Mouse (Mus musculus) limb, embryonic 12.5 days (tissue): Measurements from ENCODE around the gene Nptxr. TPM values are rescaled to one million over a fixed set of nuclear protein-coding genes. Genes with fewer than 3 reads are reported as not detected.

ENCODE experiments used
- ATAC-seq: fragments of 200-750 bp; cut with Nextera tagmentation; 2 replicates; pipeline ENCODE4 v1.8.0; 2017; ENCODE audit warnings: low read depth, moderate TSS enrichment; ENCODE audit not compliant: insufficient number of reproducible peaks, insufficient read depth, low FRiP score, low TSS enrichment
- H3K27ac ChIP-seq: fragments of 300-500 bp; sonication (generic); 2 replicates; pipeline ENCODE4 v1.5.1; 2016; ENCODE audit warnings: mild to moderate bottlenecking, moderate library complexity
- H3K27me3 ChIP-seq: fragments of 300-500 bp; sonication (generic); 2 replicates; pipeline ENCODE4 v1.6.1; 2016; ENCODE audit warnings: mild to moderate bottlenecking, moderate library complexity
- H3K36me3 ChIP-seq: fragments of 300-500 bp; sonication (generic); 2 replicates; pipeline ENCODE4 v1.6.1; 2016; ENCODE audit warnings: mild to moderate bottlenecking, moderate library complexity
- H3K4me1 ChIP-seq: fragments of 300-500 bp; sonication (generic); replicated peaks from 2 replicates; pipeline ENCODE4 v1.6.1; 2016
- H3K4me2 ChIP-seq: fragments of 300-500 bp; sonication (generic); 2 replicates; pipeline ENCODE4 v1.6.1; 2016; ENCODE audit warnings: mild to moderate bottlenecking, moderate library complexity
- H3K4me3 ChIP-seq: fragments of 300-500 bp; sonication (generic); replicated peaks from 2 replicates; pipeline ENCODE4 v1.5.1; 2016; ENCODE audit warnings: mild to moderate bottlenecking
- H3K9ac ChIP-seq: fragments of 300-500 bp; sonication (generic); replicated peaks from 2 replicates; pipeline ENCODE4 v1.6.1; 2016; ENCODE audit warnings: mild to moderate bottlenecking, moderate library complexity
- H3K9me3 ChIP-seq: fragments of 300-500 bp; sonication (generic); 2 replicates; pipeline ENCODE4 v1.6.1; 2016; ENCODE audit warnings: mild to moderate bottlenecking, moderate library complexity
- WGBS: fragments of 180-500 bp; shearing (Covaris S2); methylation state at CpG from one replicate; pipeline ENCODE4 v1.1.7; 2016; 5-methylcytosine and 5-hydroxymethylcytosine counted together
- polyA plus RNA-seq: library from polyadenylated mRNA; unstranded; fragments of >200 nt; fragmentation: Nextera tagmentation; extraction: Ambion mirVana; gene quantifications from 2 replicates; pipeline ENCODE4 v1.2.1, GENCODE M21; 2016

Gene Nptxr
- polyA plus RNA-seq, 1 experiment from 2014 or later = 2.0 TPM

GRCm38 (mm10) chr15:79800701-79801100 is 3.9 kb downstream of the Nptxr start:
- peaks cover 9% of the 10 kb centered on the region for H3K4me1 ChIP-seq
- H3K27ac ChIP-seq = no peak overlapping the region
- peaks cover 69% of the 10 kb centered on the region for H3K27me3 ChIP-seq
- no peaks in the 10 kb centered on the region for H3K36me3 ChIP-seq
- H3K9me3 ChIP-seq = no peaks in the 10 kb centered on the region
- no peak overlapping the region for H3K4me3 ChIP-seq
- no peak overlapping the region for H3K4me2 ChIP-seq
- H3K9ac ChIP-seq = no peak overlapping the region
- WGBS = 62% methylated on average over 11 of the region's 11 CpGs
- ATAC-seq = no peak

GRCm38 (mm10) chr15:79798591-79798990 is 6.0 kb downstream of the Nptxr start:
- Histone ChIP-seq H3K9me3 (no peaks in the 10 kb centered on the region), H3K27ac (no peak overlapping the region), H3K27me3 (peaks cover 56% of the 10 kb centered on the region), H3K4me3 (no peak overlapping the region), H3K9ac (no peak overlapping the region), H3K4me2 (no peak overlapping the region), H3K4me1 (peaks cover under 1% of the 10 kb centered on the region; the same call in 1 of the 2 replicates), H3K36me3 (no peaks in the 10 kb centered on the region)
- no peak for ATAC-seq
- 87% methylated on average over 10 of the region's 10 CpGs for WGBS

- Histone ChIP-seq H3K36me3 (no peaks in the 10 kb centered on the region), H3K27me3 (peaks cover 56% of the 10 kb centered on the region), H3K4me3 (no peak overlapping the region), H3K9me3 (no peaks in the 10 kb centered on the region), H3K27ac (no peak overlapping the region), H3K4me2 (no peak overlapping the region), H3K9ac (no peak overlapping the region), H3K4me1 (no peaks in the 10 kb centered on the region)
- no peak for ATAC-seq
- 75% methylated on average over 8 of the region's 8 CpGs for WGBS
These were observed 6.9 kb downstream of the Nptxr start for GRCm38 (mm10) chr15:79797680-79798079.

GRCm38 (mm10) chr15:79797096-79797495 is 7.5 kb downstream of the Nptxr start:
- WGBS = 85% methylated on average over 7 of the region's 7 CpGs
- no peak for ATAC-seq
- Histone ChIP-seq H3K27me3 (peaks cover 56% of the 10 kb centered on the region), H3K4me1 (no peaks in the 10 kb centered on the region), H3K9me3 (no peaks in the 10 kb centered on the region), H3K36me3 (no peaks in the 10 kb centered on the region), H3K4me3 (no peak overlapping the region), H3K27ac (no peak overlapping the region), H3K9ac (no peak overlapping the region), H3K4me2 (no peak overlapping the region)

GRCm38 (mm10) chr15:79796256-79796655 is 8.3 kb downstream of the Nptxr start:
- Histone ChIP-seq H3K27ac (no peak overlapping the region), H3K27me3 (peaks cover 53% of the 10 kb centered on the region), H3K9ac (no peak overlapping the region), H3K36me3 (no peaks in the 10 kb centered on the region), H3K9me3 (no peaks in the 10 kb centered on the region), H3K4me2 (no peak overlapping the region), H3K4me1 (no peaks in the 10 kb centered on the region), H3K4me3 (no peak overlapping the region)
- WGBS = 90% methylated on average over 12 of the region's 12 CpGs
- ATAC-seq = no peak

- no peak overlapping the region for H3K27ac ChIP-seq
- no peaks in the 10 kb centered on the region for H3K4me1 ChIP-seq
- peaks cover 53% of the 10 kb centered on the region for H3K27me3 ChIP-seq
- no peaks in the 10 kb centered on the region for H3K36me3 ChIP-seq
- WGBS = 17% methylated on average over 20 of the region's 20 CpGs
- ATAC-seq = no peak
- no peaks in the 10 kb centered on the region for H3K9me3 ChIP-seq
- no peak overlapping the region for H3K9ac ChIP-seq
- no peak overlapping the region for H3K4me2 ChIP-seq
- no peak overlapping the region for H3K4me3 ChIP-seq
These were observed 10.4 kb downstream of the Nptxr start for GRCm38 (mm10) chr15:79794173-79794572.

- H3K36me3 ChIP-seq = no peaks in the 10 kb centered on the region
- H3K27ac ChIP-seq = no peak overlapping the region
- no peak for ATAC-seq
- no peaks in the 10 kb centered on the region for H3K9me3 ChIP-seq
- no peaks in the 10 kb centered on the region for H3K4me1 ChIP-seq
- no peak overlapping the region for H3K4me2 ChIP-seq
- H3K9ac ChIP-seq = no peak overlapping the region
- WGBS = 88% methylated on average over 9 of the region's 9 CpGs
- H3K27me3 ChIP-seq = peaks cover 57% of the 10 kb centered on the region
- no peak overlapping the region for H3K4me3 ChIP-seq
These were observed 11.5 kb downstream of the Nptxr start for GRCm38 (mm10) chr15:79793076-79793475.

- H3K4me3 ChIP-seq = no peak overlapping the region
- H3K4me1 ChIP-seq = no peaks in the 10 kb centered on the region
- no peak overlapping the region for H3K27ac ChIP-seq
- H3K4me2 ChIP-seq = no peak overlapping the region
- H3K36me3 ChIP-seq = no peaks in the 10 kb centered on the region
- WGBS = 18% methylated on average over 19 of the region's 19 CpGs
- H3K9ac ChIP-seq = no peak overlapping the region
- H3K9me3 ChIP-seq = no peaks in the 10 kb centered on the region
- no peak for ATAC-seq
- H3K27me3 ChIP-seq = peaks cover 58% of the 10 kb centered on the region
These were observed 12.1 kb downstream of the Nptxr start for GRCm38 (mm10) chr15:79792455-79792854.

- no peak for ATAC-seq
- peaks cover 63% of the 10 kb centered on the region for H3K27me3 ChIP-seq
- WGBS = 4% methylated on average over 12 of the region's 12 CpGs
These were observed 13.1 kb downstream of the Nptxr start for GRCm38 (mm10) chr15:79791502-79791901.

GRCm38 (mm10) chr15:79790905-79791304 is 13.7 kb downstream of the Nptxr start:
- 79% methylated on average over 6 of the region's 6 CpGs for WGBS
- peaks cover 59% of the 10 kb centered on the region for H3K27me3 ChIP-seq
- no peak overlapping the region for H3K4me3 ChIP-seq
- H3K9me3 ChIP-seq = no peaks in the 10 kb centered on the region
- no peak for ATAC-seq
- no peak overlapping the region for H3K27ac ChIP-seq
- H3K9ac ChIP-seq = no peak overlapping the region
- H3K4me1 ChIP-seq = no peaks in the 10 kb centered on the region
- H3K36me3 ChIP-seq = no peaks in the 10 kb centered on the region
- H3K4me2 ChIP-seq = no peak overlapping the region

More at GRCm38 (mm10) chr15:79791502-79791901, 13.1 kb downstream of the Nptxr start:
- no peaks in the 10 kb centered on the region for H3K36me3 ChIP-seq
- no peak overlapping the region for H3K27ac ChIP-seq
- no peak overlapping the region for H3K4me3 ChIP-seq
- H3K9ac ChIP-seq = no peak overlapping the region
- no peaks in the 10 kb centered on the region for H3K9me3 ChIP-seq
- no peaks in the 10 kb centered on the region for H3K4me1 ChIP-seq
- H3K4me2 ChIP-seq = no peak overlapping the region

- Histone ChIP-seq H3K27me3 (peaks cover 63% of the 10 kb centered on the region), H3K4me3 (no peak overlapping the region), H3K4me1 (no peaks in the 10 kb centered on the region), H3K27ac (no peak overlapping the region), H3K9ac (no peak overlapping the region), H3K9me3 (no peaks in the 10 kb centered on the region), H3K4me2 (no peak overlapping the region), H3K36me3 (no peaks in the 10 kb centered on the region)
- 50% methylated on average over 8 of the region's 8 CpGs for WGBS
- no peak for ATAC-seq
These were observed 14.5 kb downstream of the Nptxr start for GRCm38 (mm10) chr15:79790111-79790510.

- H3K36me3 ChIP-seq = no peaks in the 10 kb centered on the region
- no peak overlapping the region for H3K4me3 ChIP-seq
- peaks cover 47% of the 10 kb centered on the region for H3K27me3 ChIP-seq
- no peaks in the 10 kb centered on the region for H3K4me1 ChIP-seq
- H3K9ac ChIP-seq = no peak overlapping the region
- ATAC-seq = no peak
- WGBS = 66% methylated on average over 8 of the region's 8 CpGs
- H3K27ac ChIP-seq = no peak overlapping the region
- no peaks in the 10 kb centered on the region for H3K9me3 ChIP-seq
- H3K4me2 ChIP-seq = no peak overlapping the region
These were observed 16.8 kb downstream of the Nptxr start for GRCm38 (mm10) chr15:79787815-79788214.
